Mouse (Mus musculus): ENCODE results near the gene Prkg1. TPM values are rescaled to one million over a fixed set of nuclear protein-coding genes. Genes with fewer than 3 reads are reported as not detected.

The Prkg1 gene
- polyA plus RNA-seq, 1 experiment from 2014 or later, result 13.7 TPM

- Histone ChIP-seq H3K9me3 (ENCODE audit: control insufficient read depth, low read length) (no peaks in the 10 kb centered on the region), H3K27ac (replicated peaks; ENCODE audit: low read depth, low read length) (no peak overlapping the region), H3K36me3 (ENCODE audit: control insufficient read depth, insufficient read depth, low read length) (no peaks in the 10 kb centered on the region), H3K4me3 (ENCODE audit: low read depth, low read length) (no peak overlapping the region), H3K9ac (ENCODE audit: low read depth, low read length) (no peak overlapping the region), H3K4me2 (ENCODE audit: low read depth, low read length) (no peak overlapping the region), H3K4me1 (ENCODE audit: control insufficient read depth, insufficient read depth, low read length) (no peaks in the 10 kb centered on the region), H3K27me3 (replicated peaks; ENCODE audit: control insufficient read depth, insufficient read depth, low read length) (no peaks in the 10 kb centered on the region)
- WGBS, result 59% methylated on average over 8 of the region's 8 CpGs
- ATAC-seq (ENCODE audit: low read depth) (no peak), DNase-seq (ENCODE audit: low spot score) (no peak)
Observed at GRCm38 (mm10) chr19:31630899-31631869, 133.6 kb downstream of the Prkg1 start.

DNA sequence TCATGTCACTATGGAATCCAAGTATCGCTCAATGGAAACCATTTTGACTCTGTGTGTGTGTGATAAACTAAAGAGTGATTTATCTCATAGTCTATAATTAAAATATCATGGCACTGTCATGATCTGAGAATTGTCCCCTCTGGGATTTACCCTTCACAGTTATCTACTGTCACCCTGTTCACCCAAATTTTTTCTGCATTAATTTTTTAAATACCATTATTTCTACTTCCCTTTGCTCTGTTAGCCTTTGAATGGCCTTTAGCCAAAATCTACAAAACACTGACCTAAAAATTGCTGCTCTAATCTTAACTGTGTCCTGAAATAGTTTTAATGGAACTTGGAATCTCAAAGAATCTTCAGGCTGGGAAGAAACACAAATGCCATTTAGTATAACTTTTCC lies 143.1 kb downstream of the Prkg1 start:
- 95% methylated on average over 1 of the region's 1 CpGs for WGBS
- no peaks in the 10 kb centered on the region for H3K9me3 ChIP-seq (ENCODE audit: control insufficient read depth, low read length)
- H3K4me2 ChIP-seq (ENCODE audit: low read depth, low read length), result no peak overlapping the region
- H3K27me3 ChIP-seq (replicated peaks; ENCODE audit: control insufficient read depth, insufficient read depth, low read length), result no peaks in the 10 kb centered on the region
- ATAC-seq (ENCODE audit: low read depth), result no peak
- no peaks in the 10 kb centered on the region for H3K36me3 ChIP-seq (ENCODE audit: control insufficient read depth, insufficient read depth, low read length)
- no peak overlapping the region for H3K9ac ChIP-seq (ENCODE audit: low read depth, low read length)
- H3K4me1 ChIP-seq (ENCODE audit: control insufficient read depth, insufficient read depth, low read length), result no peaks in the 10 kb centered on the region
- DNase-seq (ENCODE audit: low spot score), result no peak
- no peak overlapping the region for H3K4me3 ChIP-seq (ENCODE audit: low read depth, low read length)
- no peak overlapping the region for H3K27ac ChIP-seq (replicated peaks; ENCODE audit: low read depth, low read length)

- H3K27ac ChIP-seq (replicated peaks; ENCODE audit: low read depth, low read length), result no peak overlapping the region
- no peaks in the 10 kb centered on the region for H3K27me3 ChIP-seq (replicated peaks; ENCODE audit: control insufficient read depth, insufficient read depth, low read length)
- H3K4me1 ChIP-seq (ENCODE audit: control insufficient read depth, insufficient read depth, low read length), result no peaks in the 10 kb centered on the region
- H3K9me3 ChIP-seq (ENCODE audit: control insufficient read depth, low read length), result no peaks in the 10 kb centered on the region
- no peak for DNase-seq (ENCODE audit: low spot score)
- no peak overlapping the region for H3K4me3 ChIP-seq (ENCODE audit: low read depth, low read length)
- no peaks in the 10 kb centered on the region for H3K36me3 ChIP-seq (ENCODE audit: control insufficient read depth, insufficient read depth, low read length)
- WGBS, result 62% methylated on average over 4 of the region's 4 CpGs
- no peak overlapping the region for H3K9ac ChIP-seq (ENCODE audit: low read depth, low read length)
- H3K4me2 ChIP-seq (ENCODE audit: low read depth, low read length), result no peak overlapping the region
- ATAC-seq (ENCODE audit: low read depth), result no peak
Observed at GRCm38 (mm10) chr19:31616830-31617229, 148.0 kb downstream of the Prkg1 start.

GRCm38 (mm10) chr19:31616159-31616558 lies 148.7 kb downstream of the Prkg1 start:
- Histone ChIP-seq H3K27ac (replicated peaks; ENCODE audit: low read depth, low read length) (no peak overlapping the region), H3K27me3 (replicated peaks; ENCODE audit: control insufficient read depth, insufficient read depth, low read length) (no peaks in the 10 kb centered on the region), H3K36me3 (ENCODE audit: control insufficient read depth, insufficient read depth, low read length) (no peaks in the 10 kb centered on the region), H3K9ac (ENCODE audit: low read depth, low read length) (no peak overlapping the region), H3K4me3 (ENCODE audit: low read depth, low read length) (no peak overlapping the region), H3K4me1 (ENCODE audit: control insufficient read depth, insufficient read depth, low read length) (no peaks in the 10 kb centered on the region), H3K9me3 (ENCODE audit: control insufficient read depth, low read length) (no peaks in the 10 kb centered on the region), H3K4me2 (ENCODE audit: low read depth, low read length) (no peak overlapping the region)
- 59% methylated on average over 4 of the region's 4 CpGs for WGBS
- no peak for ATAC-seq (ENCODE audit: low read depth)
- DNase-seq (ENCODE audit: low spot score), result no peak

GRCm38 (mm10) chr19:31613146-31613545 lies 151.7 kb downstream of the Prkg1 start:
- no peak overlapping the region for H3K27ac ChIP-seq (replicated peaks; ENCODE audit: low read depth, low read length)
- DNase-seq (ENCODE audit: low spot score) (no peak), ATAC-seq (ENCODE audit: low read depth) (no peak)
- H3K4me2 ChIP-seq (ENCODE audit: low read depth, low read length), result no peak overlapping the region
- H3K9me3 ChIP-seq (ENCODE audit: control insufficient read depth, low read length), result no peaks in the 10 kb centered on the region
- H3K27me3 ChIP-seq (replicated peaks; ENCODE audit: control insufficient read depth, insufficient read depth, low read length), result no peaks in the 10 kb centered on the region
- no peaks in the 10 kb centered on the region for H3K36me3 ChIP-seq (ENCODE audit: control insufficient read depth, insufficient read depth, low read length)
- WGBS, result 85% methylated on average over 4 of the region's 4 CpGs
- no peaks in the 10 kb centered on the region for H3K4me1 ChIP-seq (ENCODE audit: control insufficient read depth, insufficient read depth, low read length)
- H3K4me3 ChIP-seq (ENCODE audit: low read depth, low read length), result no peak overlapping the region
- H3K9ac ChIP-seq (ENCODE audit: low read depth, low read length), result no peak overlapping the region

DNA sequence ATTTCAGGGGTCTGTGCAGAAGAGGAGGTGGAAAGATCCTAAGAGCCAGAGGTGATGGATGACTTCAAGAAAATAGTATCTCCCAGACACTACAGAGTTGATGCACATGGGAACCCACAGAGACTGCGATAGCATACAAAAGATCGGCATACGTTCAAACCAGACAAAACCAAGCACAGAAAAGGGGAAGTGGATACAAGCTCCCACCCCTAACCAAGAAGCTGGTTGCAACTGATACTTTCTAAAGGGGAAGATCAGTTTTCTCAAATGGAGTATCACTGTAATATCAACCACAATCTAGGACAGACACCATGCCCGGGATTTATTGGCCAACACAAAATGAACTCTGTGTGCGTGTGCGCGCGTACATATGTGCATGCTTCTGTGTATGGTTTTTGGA lies 162.3 kb downstream of the Prkg1 start:
- DNase-seq (ENCODE audit: low spot score), result no peak
- 96% methylated on average over 8 of the region's 8 CpGs for WGBS

GRCm38 (mm10) chr19:31594011-31594410 lies 170.8 kb downstream of the Prkg1 start:
- Histone ChIP-seq H3K27ac (replicated peaks; ENCODE audit: low read depth, low read length) (no peak overlapping the region), H3K4me1 (ENCODE audit: control insufficient read depth, insufficient read depth, low read length) (no peaks in the 10 kb centered on the region), H3K9ac (ENCODE audit: low read depth, low read length) (no peak overlapping the region), H3K4me3 (ENCODE audit: low read depth, low read length) (no peak overlapping the region), H3K9me3 (ENCODE audit: control insufficient read depth, low read length) (no peaks in the 10 kb centered on the region), H3K27me3 (replicated peaks; ENCODE audit: control insufficient read depth, insufficient read depth, low read length) (no peaks in the 10 kb centered on the region), H3K36me3 (ENCODE audit: control insufficient read depth, insufficient read depth, low read length) (no peaks in the 10 kb centered on the region), H3K4me2 (ENCODE audit: low read depth, low read length) (no peak overlapping the region)
- DNase-seq (ENCODE audit: low spot score), result no peak
- ATAC-seq (ENCODE audit: low read depth), result no peak
- WGBS, result 83% methylated on average over 1 of the region's 1 CpGs

More for the DNA sequence above, 162.3 kb downstream of the Prkg1 start:
- H3K9ac ChIP-seq (ENCODE audit: low read depth, low read length), result no peak overlapping the region
- H3K4me3 ChIP-seq (ENCODE audit: low read depth, low read length), result no peak overlapping the region
- no peak overlapping the region for H3K27ac ChIP-seq (replicated peaks; ENCODE audit: low read depth, low read length)
- H3K4me2 ChIP-seq (ENCODE audit: low read depth, low read length), result no peak overlapping the region
- H3K9me3 ChIP-seq (ENCODE audit: control insufficient read depth, low read length), result no peaks in the 10 kb centered on the region
- H3K4me1 ChIP-seq (ENCODE audit: control insufficient read depth, insufficient read depth, low read length), result no peaks in the 10 kb centered on the region
- no peaks in the 10 kb centered on the region for H3K27me3 ChIP-seq (replicated peaks; ENCODE audit: control insufficient read depth, insufficient read depth, low read length)
- H3K36me3 ChIP-seq (ENCODE audit: control insufficient read depth, insufficient read depth, low read length), result no peaks in the 10 kb centered on the region
- no peak for ATAC-seq (ENCODE audit: low read depth)

DNA sequence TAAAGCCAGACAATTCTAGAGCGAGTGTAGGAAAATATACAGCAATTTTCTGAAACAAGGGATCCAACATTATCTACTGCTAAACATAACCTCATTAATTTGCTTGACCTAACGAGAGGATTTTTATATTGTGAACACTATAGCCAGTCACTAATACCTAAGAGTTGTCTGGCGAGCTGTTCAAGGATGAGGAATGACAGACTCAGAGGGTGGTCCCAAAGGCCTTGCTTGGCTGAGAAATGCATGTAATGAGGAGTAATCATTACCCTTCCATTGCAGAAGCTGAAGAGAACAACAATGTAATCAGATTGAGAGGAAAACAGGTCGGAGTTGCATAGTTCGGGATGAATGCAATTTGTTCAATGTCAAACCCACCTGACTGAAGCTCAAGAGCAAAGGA lies 174.1 kb downstream of the Prkg1 start:
- ATAC-seq (ENCODE audit: low read depth), result no peak
- H3K27ac ChIP-seq (replicated peaks; ENCODE audit: low read depth, low read length), result no peak overlapping the region
- H3K4me2 ChIP-seq (ENCODE audit: low read depth, low read length), result no peak overlapping the region
- H3K36me3 ChIP-seq (ENCODE audit: control insufficient read depth, insufficient read depth, low read length), result no peaks in the 10 kb centered on the region
- no peaks in the 10 kb centered on the region for H3K27me3 ChIP-seq (replicated peaks; ENCODE audit: control insufficient read depth, insufficient read depth, low read length)
- no peaks in the 10 kb centered on the region for H3K9me3 ChIP-seq (ENCODE audit: control insufficient read depth, low read length)
- no peak for DNase-seq (ENCODE audit: low spot score)
- H3K4me1 ChIP-seq (ENCODE audit: control insufficient read depth, insufficient read depth, low read length), result no peaks in the 10 kb centered on the region
- no peak overlapping the region for H3K4me3 ChIP-seq (ENCODE audit: low read depth, low read length)
- WGBS, result 77% methylated on average over 5 of the region's 5 CpGs
- no peak overlapping the region for H3K9ac ChIP-seq (ENCODE audit: low read depth, low read length)

GRCm38 (mm10) chr19:31577092-31577491 lies 187.7 kb downstream of the Prkg1 start:
- peak; percentile 70; the same call in 1 of the 2 replicates for ATAC-seq (ENCODE audit: low read depth)
- Histone ChIP-seq H3K27me3 (replicated peaks; ENCODE audit: control insufficient read depth, insufficient read depth, low read length) (no peaks in the 10 kb centered on the region), H3K36me3 (ENCODE audit: control insufficient read depth, insufficient read depth, low read length) (no peaks in the 10 kb centered on the region), H3K27ac (replicated peaks; ENCODE audit: low read depth, low read length) (no peak overlapping the region), H3K9me3 (ENCODE audit: control insufficient read depth, low read length) (no peaks in the 10 kb centered on the region), H3K9ac (ENCODE audit: low read depth, low read length) (no peak overlapping the region), H3K4me3 (ENCODE audit: low read depth, low read length) (no peak overlapping the region), H3K4me1 (ENCODE audit: control insufficient read depth, insufficient read depth, low read length) (0 out of 2 replicates have a peak, but pooled peaks cover 4% of the 10 kb centered on the region), H3K4me2 (ENCODE audit: low read depth, low read length) (no peak overlapping the region)
- WGBS, result 40% methylated on average over 4 of the region's 4 CpGs
- DNase-seq (ENCODE audit: low spot score), result peak; percentile 53

All from embryonic facial prominence, embryonic 14.5 days (tissue).